Mouse (Mus musculus) kidney, postnatal 0 days (tissue): ENCODE data around the gene Shisal2a. TPM values are rescaled to one million over a fixed set of nuclear protein-coding genes. Genes with fewer than 3 reads are reported as not detected.

Experiments
- ATAC-seq: fragments of 200-750 bp; cut with Nextera tagmentation; replicated peaks from 2 replicates; pipeline ENCODE4 v1.8.0; 2017; ENCODE audit warnings: low read depth, moderate number of reproducible peaks, moderate TSS enrichment, moderate library complexity; ENCODE audit not compliant: low FRiP score
- DNase-seq: peaks from one replicate; pipeline ENCODE4 v3.0.0-alpha.2; 2016; ENCODE audit warnings: low spot score
- H3K27ac ChIP-seq: fragments of 300-500 bp; sonication (generic); 2 replicates; pipeline ENCODE4 v1.5.1; 2014; ENCODE audit warnings: mild to moderate bottlenecking
- H3K27me3 ChIP-seq: fragments of 300-500 bp; sonication (generic); 2 replicates; pipeline ENCODE4 v1.6.1; 2014; ENCODE audit warnings: low read length, mixed read lengths; ENCODE audit not compliant: insufficient read depth
- H3K36me3 ChIP-seq: fragments of 300-500 bp; sonication (generic); 2 replicates; pipeline ENCODE4 v1.6.1; 2014; ENCODE audit warnings: low read length, mixed read lengths; ENCODE audit not compliant: insufficient read depth
- H3K4me1 ChIP-seq: fragments of 300-500 bp; sonication (generic); replicated peaks from 2 replicates; pipeline ENCODE4 v1.6.1; 2014; ENCODE audit warnings: antibody characterized with exemption, low read length, mixed read lengths; ENCODE audit not compliant: insufficient read depth
- H3K4me2 ChIP-seq: fragments of 300-500 bp; sonication (generic); 2 replicates; pipeline ENCODE4 v1.6.1; 2014; ENCODE audit warnings: mild to moderate bottlenecking, low read length, moderate library complexity, mixed read lengths
- H3K4me3 ChIP-seq: fragments of 300-500 bp; sonication (generic); replicated peaks from 2 replicates; pipeline ENCODE4 v1.5.1; 2014; ENCODE audit warnings: low read depth, low read length
- H3K9ac ChIP-seq: fragments of 300-500 bp; sonication (generic); 2 replicates; pipeline ENCODE4 v1.6.1; 2014; ENCODE audit warnings: low read depth, low read length
- H3K9me3 ChIP-seq: fragments of 300-500 bp; sonication (generic); replicated peaks from 2 replicates; pipeline ENCODE4 v1.6.1; 2016; ENCODE audit warnings: low read length, inconsistent platforms, mixed read lengths
- CTCF ChIP-seq: IDR thresholded peaks from 2 replicates; pipeline ENCODE4 v1.5.1; 2016; ENCODE audit warnings: antibody characterized with exemption, low read depth, mild to moderate bottlenecking, moderate library complexity
- WGBS: fragments of 180-500 bp; shearing (Covaris S2); extraction: QIAGEN DNeasy Blood & Tissue Kit; methylation state at CpG from one replicate; pipeline ENCODE4 v1.1.7; 2014; 5-methylcytosine and 5-hydroxymethylcytosine counted together
- polyA plus RNA-seq: library from polyadenylated mRNA; unstranded; fragments of >200 nt; fragmentation: Nextera tagmentation; extraction: Ambion mirVana; gene quantifications from 2 replicates; pipeline ENCODE4 v1.2.1, GENCODE M21; 2015

Shisal2a gene
- polyA plus RNA-seq, 1 experiment from 2014 or later: 0.70 TPM

- Histone ChIP-seq H3K27ac (no peak overlapping the region), H3K9me3 (no peaks in the 10 kb centered on the region), H3K27me3 (no peaks in the 10 kb centered on the region), H3K4me3 (no peak overlapping the region), H3K36me3 (no peaks in the 10 kb centered on the region), H3K9ac (no peak overlapping the region), H3K4me2 (no peak overlapping the region), H3K4me1 (no peaks in the 10 kb centered on the region)
- ATAC-seq (no peak), DNase-seq (no peak)
- TF ChIP-seq CTCF: no peak
Measured at GRCm38 (mm10) chr4:108394236-108394635, 11.1 kb upstream of the Shisal2a start.

GRCm38 (mm10) chr4:108392558-108392957 lies 9.4 kb upstream of the Shisal2a start:
- ATAC-seq: no peak
- DNase-seq: no peak

DNA sequence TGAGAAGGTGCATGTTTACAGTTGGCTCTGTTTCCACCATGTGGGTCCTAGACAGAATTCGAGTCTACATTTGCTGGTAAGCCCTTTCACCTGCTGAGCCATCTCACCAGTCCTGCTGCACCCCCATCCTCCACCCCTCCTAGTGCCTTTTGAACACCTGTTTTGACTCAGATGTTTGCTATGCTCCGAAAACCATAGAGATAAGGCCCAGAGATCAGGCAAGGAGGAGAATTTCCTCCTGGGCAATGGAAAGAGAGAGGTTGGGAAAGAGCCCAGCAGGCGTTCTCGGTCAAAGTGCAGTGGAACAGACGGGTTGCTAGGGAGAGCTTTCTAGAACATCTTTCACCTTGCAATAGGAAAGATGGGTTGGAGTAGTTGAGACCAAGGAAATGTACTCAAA lies 8.0 kb upstream of the Shisal2a start:
- no peak for ATAC-seq
- H3K27ac ChIP-seq: no peak overlapping the region
- H3K4me2 ChIP-seq: no peak overlapping the region
- no peaks in the 10 kb centered on the region for H3K4me1 ChIP-seq
- no peak for DNase-seq
- no peak for TF ChIP-seq CTCF
- no peaks in the 10 kb centered on the region for H3K27me3 ChIP-seq
- H3K9ac ChIP-seq: no peak overlapping the region
- H3K4me3 ChIP-seq: no peak overlapping the region
- H3K36me3 ChIP-seq: no peaks in the 10 kb centered on the region
- WGBS: 77% methylated on average over 5 of the region's 5 CpGs
- H3K9me3 ChIP-seq: no peaks in the 10 kb centered on the region

More at GRCm38 (mm10) chr4:108392558-108392957, 9.4 kb upstream of the Shisal2a start:
- Histone ChIP-seq H3K4me3 (no peak overlapping the region), H3K27ac (no peak overlapping the region), H3K4me1 (no peaks in the 10 kb centered on the region), H3K27me3 (no peaks in the 10 kb centered on the region), H3K36me3 (no peaks in the 10 kb centered on the region), H3K9me3 (no peaks in the 10 kb centered on the region), H3K4me2 (no peak overlapping the region), H3K9ac (no peak overlapping the region)
- 72% methylated on average over 2 of the region's 2 CpGs for WGBS
- no peak for TF ChIP-seq CTCF

- WGBS: 76% methylated on average over 3 of the region's 3 CpGs
- TF ChIP-seq CTCF: no peak
- Histone ChIP-seq H3K27ac (no peak overlapping the region), H3K4me2 (no peak overlapping the region), H3K9me3 (no peaks in the 10 kb centered on the region), H3K36me3 (no peaks in the 10 kb centered on the region), H3K4me1 (no peaks in the 10 kb centered on the region), H3K27me3 (0 out of 2 replicates have a peak, but pooled peaks cover 6% of the 10 kb centered on the region), H3K4me3 (no peak overlapping the region), H3K9ac (no peak overlapping the region)
- DNase-seq: no peak
- ATAC-seq: no peak
Measured at GRCm38 (mm10) chr4:108388741-108389140, 5.6 kb upstream of the Shisal2a start.

- TF ChIP-seq CTCF: peak; percentile 42; the same call in 1 of the 2 replicates
- H3K36me3 ChIP-seq: no peaks in the 10 kb centered on the region
- H3K9ac ChIP-seq: peak overlapping the region; percentile 65
- 2% methylated on average over 18 of the region's 18 CpGs for WGBS
- 0 out of 2 replicates have a peak, but pooled peaks cover 4% of the 10 kb centered on the region for H3K4me1 ChIP-seq
- peak overlapping the region; percentile 37 for H3K4me3 ChIP-seq
- H3K27me3 ChIP-seq: peaks cover 10% of the 10 kb centered on the region; the same call in 1 of the 2 replicates
- no peaks in the 10 kb centered on the region for H3K9me3 ChIP-seq
- peak overlapping the region; percentile 70 for H3K4me2 ChIP-seq
- DNase-seq (peak; percentile 93), ATAC-seq (peak; percentile 72)
- peak overlapping the region; percentile 38 for H3K27ac ChIP-seq
Measured at GRCm38 (mm10) chr4:108387681-108388253, 4.6 kb upstream of the Shisal2a start.

GRCm38 (mm10) chr4:108387106-108387505 lies 4.0 kb upstream of the Shisal2a start:
- H3K9ac ChIP-seq: no peak overlapping the region
- peaks cover 15% of the 10 kb centered on the region; the same call in 1 of the 2 replicates for H3K27me3 ChIP-seq
- H3K36me3 ChIP-seq: no peaks in the 10 kb centered on the region
- DNase-seq (no peak), ATAC-seq (peak; percentile 57; the same call in 1 of the 2 replicates)
- TF ChIP-seq CTCF: no peak
- H3K4me3 ChIP-seq: no peak overlapping the region
- WGBS: 32% methylated on average over 4 of the region's 4 CpGs
- H3K27ac ChIP-seq: no peak overlapping the region; the same call in 1 of the 2 replicates
- no peaks in the 10 kb centered on the region for H3K9me3 ChIP-seq
- H3K4me2 ChIP-seq: peak overlapping the region; percentile 70
- H3K4me1 ChIP-seq: 0 out of 2 replicates have a peak, but pooled peaks cover 4% of the 10 kb centered on the region
